Mouse (Mus musculus) right cerebral cortex, postnatal 10 days (tissue): ENCODE results near the gene Ino80b.

Experiments used
- DNase-seq, 2 experiments: peaks; one replicate each; pipeline ENCODE4 v3.0.0; 2021; ENCODE audit warnings: low spot score in 2 of 2

Ino80b gene

GRCm38 (mm10) chr6:83141636-83142035, 16.4 kb upstream of the Ino80b start:
- no peak for DNase-seq

GRCm38 (mm10) chr6:83140044-83140443, 14.8 kb upstream of the Ino80b start:
- no peak for DNase-seq

- DNase-seq: peak in 1 of 2 experiments; percentile 28
Measured at GRCm38 (mm10) chr6:83138056-83138455, 12.8 kb upstream of the Ino80b start.

GRCm38 (mm10) chr6:83137576-83137950, 12.3 kb upstream of the Ino80b start:
- peak; percentile 81 to 82 for DNase-seq

- DNase-seq: peak in 1 of 2 experiments; percentile 47
Measured at GRCm38 (mm10) chr6:83136881-83137575, 11.8 kb upstream of the Ino80b start.

GRCm38 (mm10) chr6:83136291-83136880, 11.2 kb upstream of the Ino80b start:
- no peak for DNase-seq

- DNase-seq: no peak
Measured at GRCm38 (mm10) chr6:83135571-83136161, 10.4 kb upstream of the Ino80b start.

GRCm38 (mm10) chr6:83134951-83135513, 9.8 kb upstream of the Ino80b start, which contains the start of gene Rtkn:
Gene Rtkn (plus strand): TSS chr6:83135463.
- DNase-seq: no peak

- no peak for DNase-seq
Measured at GRCm38 (mm10) chr6:83134226-83134625, 9.0 kb upstream of the Ino80b start.

GRCm38 (mm10) chr6:83132176-83132919, 7.1 kb upstream of the Ino80b start:
- DNase-seq: no peak

- DNase-seq: no peak
Measured at GRCm38 (mm10) chr6:83131469-83132034, 6.3 kb upstream of the Ino80b start.

- DNase-seq: no peak
Measured at GRCm38 (mm10) chr6:83127419-83127818, 2.2 kb upstream of the Ino80b start.

- peak; percentile 95 for DNase-seq
Measured at GRCm38 (mm10) chr6:83124851-83125312, 349 bp downstream of the Ino80b start.

GRCm38 (mm10) chr6:83122961-83123360, 2.3 kb downstream of the Ino80b start:
- peak in 1 of 2 experiments; percentile 25 for DNase-seq

- peak; percentile 57 to 61 for DNase-seq
Measured at GRCm38 (mm10) chr6:83121863-83122710, 3.1 kb downstream of the Ino80b start.

- peak; percentile 97 to 100 for DNase-seq
Measured at GRCm38 (mm10) chr6:83120930-83121862, 4.0 kb downstream of the Ino80b start, which contains the start of gene Wbp1. Gene Wbp1 (minus strand): TSS chr6:83121559.

GRCm38 (mm10) chr6:83119734-83120051, 5.5 kb downstream of the Ino80b start:
- DNase-seq: peak in 1 of 2 experiments; percentile 64

GRCm38 (mm10) chr6:83118825-83119733, 6.2 kb downstream of the Ino80b start:
- DNase-seq: peak in 1 of 2 experiments; percentile 18
